Mouse (Mus musculus) left cerebral cortex, postnatal 14 days (tissue): Measurements from ENCODE around the gene Tmem115. TPM values are rescaled to one million over a fixed set of nuclear protein-coding genes. Genes with fewer than 3 reads are reported as not detected.

ENCODE experiments used
- DNase-seq, 2 experiments: peaks; one replicate each; pipeline ENCODE4 v3.0.0; 2021 to 2022; ENCODE audit warnings: low spot score in 2 of 2, mixed read lengths in 1 of 2
- intact Hi-C: fragments of 180-260 bp; cut with DNase I; formaldehyde crosslinking; loops from one replicate; pipeline ENCODE4 v1.15.1; 2025
- total RNA-seq, 2 experiments: library from RNA; stranded (reverse); gene quantifications; 2 replicates each; pipeline ENCODE4 v1.2.3; 2021

The Tmem115 gene
- total RNA-seq, 2 experiments from 2014 or later: 33.0 to 35.3 TPM

DNA sequence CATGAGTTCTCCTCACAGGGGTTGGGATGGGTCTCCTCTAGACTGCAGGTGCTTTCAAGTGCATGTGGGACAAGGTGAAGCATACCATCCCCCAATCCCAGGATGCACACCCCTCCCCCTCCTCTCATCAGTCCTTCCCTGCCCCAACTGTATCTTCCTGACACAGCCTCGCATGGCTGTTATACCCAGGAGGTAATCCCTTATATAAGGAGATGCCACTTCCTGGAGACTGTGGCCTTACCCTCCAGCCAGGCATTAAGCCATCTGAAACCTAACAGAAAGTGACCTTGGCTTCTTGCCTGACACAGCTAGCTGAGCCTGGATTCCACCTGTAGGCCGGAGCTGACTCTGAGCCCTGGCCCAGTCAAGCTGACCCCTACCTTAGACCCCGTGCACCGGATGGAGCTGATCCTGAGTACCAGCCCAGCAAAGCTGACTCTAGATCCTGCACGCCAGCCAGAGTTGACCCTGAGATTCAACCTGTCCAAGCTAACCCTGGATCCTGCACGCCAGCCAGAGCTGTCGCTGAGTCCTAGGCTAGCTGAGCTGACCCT is 48.8 kb downstream of the Tmem115 start:
- no peak for DNase-seq
- intact Hi-C loops: no loop called here

DNA sequence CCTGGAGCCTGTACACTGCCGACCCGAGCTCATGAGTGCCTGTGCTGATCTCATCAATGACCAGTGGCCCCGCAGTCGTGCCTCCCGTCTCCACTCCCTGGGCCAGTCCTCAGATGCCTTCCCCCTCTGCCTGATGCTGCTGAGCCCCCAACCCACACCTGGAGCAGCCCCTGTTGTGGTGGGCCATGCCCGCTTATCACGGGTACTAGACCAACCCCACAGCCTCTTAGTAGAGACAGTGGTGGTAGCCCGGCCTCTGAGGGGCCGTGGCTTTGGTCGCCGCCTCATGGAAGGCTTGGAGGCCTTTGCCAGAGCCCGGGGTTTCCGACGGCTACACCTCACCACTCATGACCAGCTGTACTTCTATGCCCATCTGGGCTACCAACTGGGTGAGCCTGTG is 49.4 kb downstream of the Tmem115 start:
- intact Hi-C loops: no loop called here
- DNase-seq: no peak

DNA sequence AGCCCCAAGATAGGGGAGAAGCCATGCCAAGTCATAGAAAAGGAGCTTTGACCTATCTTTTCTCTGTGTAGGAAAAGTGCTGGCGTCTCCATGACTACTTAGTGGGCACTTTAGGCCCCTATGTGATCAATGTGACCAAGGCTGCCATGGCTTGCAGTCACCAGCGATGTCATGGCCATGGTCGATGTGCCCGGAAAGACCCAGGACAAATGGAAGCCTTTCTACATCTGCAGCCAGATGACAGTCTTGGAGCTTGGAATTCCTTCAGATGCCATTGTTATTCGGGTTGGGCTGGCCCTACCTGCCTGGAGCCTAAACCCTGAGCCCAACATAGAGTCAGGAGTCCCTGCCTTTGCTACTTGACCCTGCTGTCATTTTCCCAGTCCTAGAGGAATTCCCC is 52.8 kb downstream of the Tmem115 start:
- intact Hi-C loops: no loop called here
- no peak for DNase-seq

DNA sequence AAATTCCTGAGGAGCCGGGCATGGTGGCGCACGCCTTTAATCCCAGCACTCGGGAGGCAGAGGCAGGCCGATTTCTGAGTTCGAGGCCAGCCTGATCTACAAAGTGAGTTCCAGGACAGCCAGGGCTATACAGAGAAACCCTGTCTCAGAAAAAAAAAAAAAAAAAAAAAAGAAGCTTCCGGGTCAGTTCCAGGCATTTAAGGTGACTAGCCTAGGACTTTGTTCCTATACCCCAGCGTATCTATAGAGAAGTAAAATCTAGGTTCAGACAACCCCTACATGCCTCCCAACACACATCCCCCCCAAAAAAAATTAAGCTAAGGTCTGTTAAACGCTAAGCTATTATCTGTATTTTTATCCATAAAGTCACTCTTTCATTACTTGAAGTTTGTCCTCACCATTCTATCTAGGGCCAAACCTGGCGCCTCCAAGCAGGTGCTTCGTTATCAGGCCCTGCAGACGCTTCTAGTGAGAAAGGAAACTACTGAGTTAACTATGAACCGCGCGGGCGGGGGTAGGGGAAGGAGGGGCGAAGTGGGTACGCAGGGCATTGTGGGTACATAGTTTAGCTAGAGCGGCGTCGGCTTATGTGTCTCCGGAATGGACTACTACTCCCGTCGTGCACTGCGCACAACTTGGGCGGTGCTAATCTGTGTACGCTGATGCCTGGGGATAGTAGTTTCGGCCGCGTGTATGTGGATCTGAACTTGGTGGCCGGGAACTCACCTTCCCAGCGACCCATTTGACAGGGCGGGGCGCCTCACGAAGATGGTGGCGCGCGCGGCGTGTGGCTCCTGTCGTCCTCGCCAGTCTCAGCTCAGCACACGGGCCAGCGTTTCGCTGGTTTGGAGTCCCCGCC is 53.5 kb downstream of the Tmem115 start, which contains the start of gene Ifrd2:
Ifrd2 (plus strand) TSS at position 669 of the 859 bp plus-strand sequence.
- intact Hi-C loops: no loop called here
- DNase-seq: peak; percentile 98 to 99

DNA sequence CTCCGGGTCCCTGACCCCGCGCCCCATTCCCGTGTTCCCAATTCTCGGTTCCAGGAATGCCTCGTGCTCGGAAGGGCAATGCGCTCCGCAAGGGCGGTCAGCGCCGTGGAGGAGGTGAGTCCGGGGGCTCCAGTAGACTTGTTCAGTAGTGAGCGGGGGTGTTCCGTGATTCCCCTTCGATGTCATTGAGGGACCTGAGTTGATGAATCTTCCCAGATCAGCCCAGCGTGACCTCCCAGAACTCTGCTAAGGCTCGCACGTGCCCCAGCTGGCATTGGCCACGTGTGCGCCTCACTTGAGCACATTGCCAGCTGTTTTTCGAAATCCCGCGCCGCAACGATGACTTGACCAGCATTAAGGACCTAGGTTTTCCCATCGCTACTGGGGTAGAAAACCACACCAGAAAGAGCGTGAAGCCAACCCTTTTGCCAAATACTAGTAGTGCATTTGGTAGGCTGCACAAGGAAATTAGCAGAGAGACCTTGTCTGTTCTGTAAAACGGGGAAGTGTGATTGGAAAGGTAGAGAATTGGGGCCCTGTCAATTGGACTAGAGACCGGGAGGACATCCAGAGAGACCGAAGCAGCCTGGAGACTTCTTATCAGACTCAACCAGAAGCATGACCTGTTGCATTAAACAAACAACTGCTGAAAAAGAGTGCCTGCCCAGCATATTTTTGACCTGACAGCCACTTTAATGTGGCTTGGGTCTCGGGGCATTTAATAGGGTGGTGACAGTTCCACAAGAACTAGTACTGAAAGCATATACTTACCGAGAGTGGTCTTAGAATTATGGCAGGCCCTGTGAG is 54.3 kb downstream of the Tmem115 start:
- peak; percentile 47 to 74 for DNase-seq
- intact Hi-C loops: no loop called here

Other genes with a start within 250 kb of the Tmem115 start
- 1 to 10 TPM; 2.4 to 2.7 TPM for gene Mapkapk3, start 244.1 kb upstream of the Tmem115 start, total RNA-seq
- 10 to 100 TPM in 1 of 2 experiments, 1 to 10 TPM in 1; 6.7 to 11.1 TPM for gene Cish, start 237.9 kb upstream of the Tmem115 start, total RNA-seq
- gene Hemk1, start 195.6 kb upstream of the Tmem115 start, total RNA-seq: 10 to 100 TPM; 16.5 to 16.6 TPM
- gene 6430571L13Rik, start 193.3 kb upstream of the Tmem115 start, total RNA-seq: 1 to 10 TPM; 2.4 to 3.4 TPM
- gene Cacna2d2, start 134.3 kb upstream of the Tmem115 start, total RNA-seq: 10 to 100 TPM; 28.1 to 34.6 TPM
- gene Cyb561d2, start 8.2 kb downstream of the Tmem115 start, total RNA-seq: 10 to 100 TPM; 20.7 to 24.9 TPM
- 10 to 100 TPM; 38.4 to 39.2 TPM for gene Nprl2, start 8.3 kb downstream of the Tmem115 start, total RNA-seq
- 1 to 10 TPM; 2.3 to 3.1 TPM for gene Zmynd10, start 13.4 kb downstream of the Tmem115 start, total RNA-seq
- 10 to 100 TPM; 14.0 to 14.6 TPM for gene Rassf1, start 17.6 kb downstream of the Tmem115 start, total RNA-seq
- gene Tusc2, start 29.3 kb downstream of the Tmem115 start, total RNA-seq: 10 to 100 TPM; 77.2 to 79.0 TPM
- 10 to 100 TPM; 13.0 to 16.2 TPM for gene Hyal2, start 34.0 kb downstream of the Tmem115 start, total RNA-seq
- 1 to 10 TPM; 4.9 to 6.3 TPM for gene Hyal1, start 43.0 kb downstream of the Tmem115 start, total RNA-seq
- 1 to 10 TPM; 8.7 TPM for gene Naa80, start 44.9 kb downstream of the Tmem115 start, total RNA-seq
- 1 to 10 TPM in 1 of 2 experiments, under 1 TPM in 1; 0.78 to 1.4 TPM for gene Hyal3, start 46.9 kb downstream of the Tmem115 start, total RNA-seq
- gene Ifrd2, start 53.7 kb downstream of the Tmem115 start, total RNA-seq: 1 to 10 TPM; 8.9 to 9.7 TPM
- 1 to 10 TPM; 3.2 to 3.8 TPM for gene Sema3b, start 75.3 kb downstream of the Tmem115 start, total RNA-seq
- 100 to 1,000 TPM; 205 to 220 TPM for gene Gnai2, start 101.4 kb downstream of the Tmem115 start, total RNA-seq
- 10 to 100 TPM; 79.5 to 87.1 TPM for gene Slc38a3, start 135.6 kb downstream of the Tmem115 start, total RNA-seq
- gene Gnat1, start 145.8 kb downstream of the Tmem115 start, total RNA-seq: under 1 TPM; 0.42 to 0.66 TPM
- 10 to 100 TPM; 11.7 to 16.2 TPM for gene Sema3f, start 176.5 kb downstream of the Tmem115 start, total RNA-seq
- gene Rbm5, start 237.1 kb downstream of the Tmem115 start, total RNA-seq: 100 to 1,000 TPM; 147 to 166 TPM